Mouse (Mus musculus) forebrain, embryonic 10.5 days (tissue): ENCODE measurements around the gene Csrp3. TPM values are rescaled to one million over a fixed set of nuclear protein-coding genes. Genes with fewer than 3 reads are reported as not detected.

Experiments used
- DNase-seq: peaks from one replicate; pipeline ENCODE4 v3.0.0-alpha.2; 2017; ENCODE audit warnings: low spot score; ENCODE audit errors: extremely low spot score
- H3K27ac ChIP-seq: fragments of 300-500 bp; sonication (generic); 2 replicates; pipeline ENCODE4 v1.5.1; 2016; ENCODE audit warnings: mild to moderate bottlenecking
- H3K27me3 ChIP-seq: fragments of 300-500 bp; sonication (generic); 2 replicates; pipeline ENCODE4 v1.6.1; 2016; ENCODE audit warnings: mild to moderate bottlenecking; ENCODE audit not compliant: poor library complexity, severe bottlenecking
- H3K36me3 ChIP-seq: fragments of 300-500 bp; sonication (generic); replicated peaks from 2 replicates; pipeline ENCODE4 v1.6.1; 2016; ENCODE audit warnings: mild to moderate bottlenecking, moderate library complexity
- H3K4me1 ChIP-seq: fragments of 300-500 bp; sonication (generic); 2 replicates; pipeline ENCODE4 v1.6.1; 2016
- H3K4me3 ChIP-seq: fragments of 300-500 bp; sonication (generic); 2 replicates; pipeline ENCODE4 v1.5.1; 2016; ENCODE audit warnings: mild to moderate bottlenecking, moderate library complexity
- H3K9me3 ChIP-seq: fragments of 300-500 bp; sonication (generic); 2 replicates; pipeline ENCODE4 v1.6.1; 2016; ENCODE audit warnings: mild to moderate bottlenecking, moderate library complexity
- WGBS: fragments of 180-500 bp; shearing (Covaris S2); methylation state at CpG from one replicate; pipeline ENCODE4 v1.1.7; 2016; 5-methylcytosine and 5-hydroxymethylcytosine counted together
- polyA plus RNA-seq: library from polyadenylated mRNA; unstranded; fragments of >200 nt; fragmentation: Nextera tagmentation; extraction: Ambion mirVana; gene quantifications from 2 replicates; pipeline ENCODE4 v1.2.1, GENCODE M21; 2016

Csrp3 gene
- polyA plus RNA-seq, 1 experiment from 2014 or later = not detected

- no peak for DNase-seq
- no peaks in the 10 kb centered on the region for H3K9me3 ChIP-seq
- WGBS = 95% methylated on average over 4 of the region's 4 CpGs
- no peak overlapping the region for H3K4me3 ChIP-seq
- no peak overlapping the region for H3K27ac ChIP-seq
- no peaks in the 10 kb centered on the region for H3K27me3 ChIP-seq
- H3K4me1 ChIP-seq = no peaks in the 10 kb centered on the region
- peaks cover 38% of the 10 kb centered on the region for H3K36me3 ChIP-seq
Measured at GRCm38 (mm10) chr7:48861796-48862195, 14.0 kb upstream of the Csrp3 start.

GRCm38 (mm10) chr7:48860948-48861347 is 13.1 kb upstream of the Csrp3 start:
- Histone ChIP-seq H3K27me3 (no peaks in the 10 kb centered on the region), H3K9me3 (no peaks in the 10 kb centered on the region), H3K36me3 (peaks cover 29% of the 10 kb centered on the region), H3K27ac (no peak overlapping the region), H3K4me3 (no peak overlapping the region), H3K4me1 (no peaks in the 10 kb centered on the region)
- DNase-seq = no peak
- 83% methylated on average over 1 of the region's 1 CpGs for whole genome bisulfite sequencing

GRCm38 (mm10) chr7:48859362-48859761 is 11.5 kb upstream of the Csrp3 start:
- no peak overlapping the region for H3K4me3 ChIP-seq
- peaks cover 13% of the 10 kb centered on the region for H3K36me3 ChIP-seq
- 89% methylated on average over 4 of the region's 4 CpGs for WGBS
- no peak for DNase-seq
- no peaks in the 10 kb centered on the region for H3K4me1 ChIP-seq
- no peak overlapping the region for H3K27ac ChIP-seq
- no peaks in the 10 kb centered on the region for H3K9me3 ChIP-seq
- H3K27me3 ChIP-seq = no peaks in the 10 kb centered on the region

GRCm38 (mm10) chr7:48858257-48858656 is 10.4 kb upstream of the Csrp3 start:
- H3K27ac ChIP-seq = no peak overlapping the region
- no peaks in the 10 kb centered on the region for H3K27me3 ChIP-seq
- 0 out of 2 replicates have a peak, but pooled peaks cover 4% of the 10 kb centered on the region for H3K36me3 ChIP-seq
- WGBS = 89% methylated on average over 1 of the region's 1 CpGs
- H3K4me1 ChIP-seq = no peaks in the 10 kb centered on the region
- no peak overlapping the region for H3K4me3 ChIP-seq
- no peak for DNase-seq
- H3K9me3 ChIP-seq = no peaks in the 10 kb centered on the region

GRCm38 (mm10) chr7:48855461-48855860 is 7.6 kb upstream of the Csrp3 start:
- DNase-seq = no peak
- H3K36me3 ChIP-seq = no peaks in the 10 kb centered on the region
- no peak overlapping the region for H3K27ac ChIP-seq
- H3K4me1 ChIP-seq = peaks cover 8% of the 10 kb centered on the region; the same call in 1 of the 2 replicates
- 96% methylated on average over 3 of the region's 3 CpGs for WGBS
- no peak overlapping the region for H3K4me3 ChIP-seq
- H3K27me3 ChIP-seq = no peaks in the 10 kb centered on the region
- H3K9me3 ChIP-seq = no peaks in the 10 kb centered on the region

- peaks cover 9% of the 10 kb centered on the region for H3K4me1 ChIP-seq
- no peaks in the 10 kb centered on the region for H3K9me3 ChIP-seq
- no peak for DNase-seq
- no peak overlapping the region for H3K4me3 ChIP-seq
- no peak overlapping the region for H3K27ac ChIP-seq
- H3K27me3 ChIP-seq = no peaks in the 10 kb centered on the region
- WGBS = 87% methylated on average over 13 of the region's 13 CpGs
- H3K36me3 ChIP-seq = no peaks in the 10 kb centered on the region
Measured at GRCm38 (mm10) chr7:48853496-48853895, 5.7 kb upstream of the Csrp3 start.

DNA sequence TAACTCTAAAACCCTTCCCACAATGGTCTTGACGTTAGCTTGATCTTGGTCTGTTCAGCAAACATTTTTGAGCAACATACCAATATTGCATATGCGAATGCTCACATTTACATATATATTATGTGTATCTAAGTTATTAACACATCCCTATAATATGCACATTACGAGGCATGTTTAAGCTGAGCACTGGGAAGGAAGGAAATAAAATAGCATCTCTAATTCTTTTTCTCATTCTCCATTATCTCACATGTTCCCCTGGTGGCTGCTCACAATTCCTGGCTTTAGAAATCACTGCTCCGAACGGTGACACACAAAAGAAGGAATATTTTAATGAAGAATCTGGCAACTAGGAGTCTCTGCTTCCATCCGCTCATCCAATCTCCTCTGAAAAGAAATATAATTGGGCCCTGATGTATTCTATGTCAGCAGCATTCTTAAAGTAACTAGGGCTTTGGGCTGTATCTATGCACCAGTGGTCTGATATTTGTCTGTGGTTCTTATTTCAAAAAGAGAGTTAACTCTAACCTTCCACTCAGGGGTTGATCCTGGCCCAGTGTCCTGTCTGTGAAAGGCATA is 3.8 kb upstream of the Csrp3 start:
- no peak overlapping the region for H3K27ac ChIP-seq
- WGBS = 81% methylated on average over 6 of the region's 6 CpGs
- DNase-seq = no peak
- no peaks in the 10 kb centered on the region for H3K9me3 ChIP-seq
- H3K36me3 ChIP-seq = no peaks in the 10 kb centered on the region
- peaks cover 22% of the 10 kb centered on the region for H3K4me1 ChIP-seq
- no peaks in the 10 kb centered on the region for H3K27me3 ChIP-seq
- no peak overlapping the region for H3K4me3 ChIP-seq

DNA sequence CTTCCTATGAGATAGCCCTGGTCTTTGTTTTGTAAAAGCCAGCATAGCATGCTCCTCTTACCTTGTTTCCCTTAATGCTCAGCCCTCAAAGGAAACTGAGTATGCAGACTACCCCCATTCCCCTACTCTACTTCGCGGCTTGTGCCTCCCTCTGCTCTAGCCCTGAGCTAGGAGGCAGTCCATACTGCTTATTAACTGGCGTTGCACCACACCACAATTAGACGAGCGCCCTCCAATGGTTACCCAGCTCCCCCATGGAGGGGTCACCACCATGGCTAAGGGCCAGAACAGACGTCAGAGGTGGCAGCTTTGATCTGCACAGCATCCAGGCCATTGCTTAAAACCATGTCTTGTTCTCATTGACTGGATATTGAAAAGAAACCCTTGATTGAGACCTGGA is 1.1 kb downstream of the Csrp3 start:
- no peaks in the 10 kb centered on the region for H3K36me3 ChIP-seq
- H3K27me3 ChIP-seq = no peaks in the 10 kb centered on the region
- no peak overlapping the region for H3K27ac ChIP-seq
- H3K9me3 ChIP-seq = no peaks in the 10 kb centered on the region
- H3K4me3 ChIP-seq = no peak overlapping the region
- peaks cover 20% of the 10 kb centered on the region for H3K4me1 ChIP-seq
- WGBS = 65% methylated on average over 6 of the region's 6 CpGs
- no peak for DNase-seq

- no peak overlapping the region for H3K4me3 ChIP-seq
- H3K4me1 ChIP-seq = peaks cover 14% of the 10 kb centered on the region
- 93% methylated on average over 12 of the region's 12 CpGs for WGBS
- no peak overlapping the region for H3K27ac ChIP-seq
- DNase-seq = no peak
- no peaks in the 10 kb centered on the region for H3K36me3 ChIP-seq
- H3K9me3 ChIP-seq = no peaks in the 10 kb centered on the region
- H3K27me3 ChIP-seq = no peaks in the 10 kb centered on the region
Measured at GRCm38 (mm10) chr7:48845213-48845973, 2.4 kb downstream of the Csrp3 start.

DNA sequence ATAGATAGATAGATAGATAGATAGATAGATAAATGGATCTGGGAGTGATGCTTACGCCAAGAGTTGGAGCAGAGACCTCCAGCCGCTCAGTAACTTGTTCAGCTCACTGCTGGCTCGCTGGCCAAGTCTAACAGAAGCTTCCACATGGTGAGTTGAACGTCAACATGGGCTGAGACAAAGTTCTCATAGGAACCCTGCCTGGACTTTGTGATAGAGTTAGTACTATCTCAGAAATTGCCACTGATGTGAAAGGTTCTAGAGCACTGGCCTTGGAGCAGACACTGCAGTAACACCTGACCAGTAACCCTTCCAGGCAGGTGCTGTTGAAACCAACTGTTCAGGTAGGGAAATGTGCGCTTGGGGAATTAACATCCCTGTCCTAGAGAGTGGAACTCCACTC is 4.3 kb downstream of the Csrp3 start:
- Histone ChIP-seq H3K9me3 (no peaks in the 10 kb centered on the region), H3K36me3 (no peaks in the 10 kb centered on the region), H3K4me3 (no peak overlapping the region), H3K27ac (no peak overlapping the region), H3K27me3 (no peaks in the 10 kb centered on the region), H3K4me1 (peaks cover 13% of the 10 kb centered on the region)
- DNase-seq = no peak
- WGBS = 92% methylated on average over 5 of the region's 5 CpGs

- 80% methylated on average over 3 of the region's 3 CpGs for WGBS
- DNase-seq = no peak
- Histone ChIP-seq H3K9me3 (no peaks in the 10 kb centered on the region), H3K4me1 (0 out of 2 replicates have a peak, but pooled peaks cover 3% of the 10 kb centered on the region), H3K4me3 (no peak overlapping the region), H3K36me3 (no peaks in the 10 kb centered on the region), H3K27me3 (no peaks in the 10 kb centered on the region), H3K27ac (no peak overlapping the region)
Measured at GRCm38 (mm10) chr7:48842353-48842752, 5.5 kb downstream of the Csrp3 start.

DNA sequence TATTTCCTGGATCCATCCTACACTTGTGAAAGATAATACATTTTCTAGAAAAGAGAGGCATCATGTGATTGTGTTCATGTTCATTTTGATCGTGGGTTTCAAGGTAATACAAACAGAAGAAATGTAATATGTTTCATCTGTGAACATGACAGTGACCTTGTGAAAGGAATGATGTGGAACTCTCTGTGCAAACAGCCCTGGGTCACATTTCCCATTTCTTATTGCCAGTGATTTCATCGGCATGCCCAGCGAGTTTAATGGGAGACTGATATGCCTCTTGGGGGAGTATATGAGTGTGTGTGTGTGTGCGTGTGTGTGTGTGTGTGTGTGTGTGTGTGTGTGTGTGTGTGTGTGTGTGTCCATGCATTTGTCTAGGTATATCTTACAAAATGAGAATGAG is 6.3 kb downstream of the Csrp3 start:
- no peaks in the 10 kb centered on the region for H3K4me1 ChIP-seq
- H3K4me3 ChIP-seq = no peak overlapping the region
- no peaks in the 10 kb centered on the region for H3K36me3 ChIP-seq
- no peak overlapping the region for H3K27ac ChIP-seq
- WGBS = 81% methylated on average over 4 of the region's 4 CpGs
- DNase-seq = no peak
- no peaks in the 10 kb centered on the region for H3K27me3 ChIP-seq
- H3K9me3 ChIP-seq = no peaks in the 10 kb centered on the region

GRCm38 (mm10) chr7:48840545-48840944 is 7.3 kb downstream of the Csrp3 start:
- 86% methylated on average over 2 of the region's 2 CpGs for WGBS
- no peaks in the 10 kb centered on the region for H3K27me3 ChIP-seq

More at GRCm38 (mm10) chr7:48840545-48840944, 7.3 kb downstream of the Csrp3 start:
- no peaks in the 10 kb centered on the region for H3K36me3 ChIP-seq
- peaks cover 2% of the 10 kb centered on the region for H3K4me1 ChIP-seq
- H3K9me3 ChIP-seq = no peaks in the 10 kb centered on the region
- DNase-seq = no peak
- H3K4me3 ChIP-seq = no peak overlapping the region
- H3K27ac ChIP-seq = no peak overlapping the region
